Mouse (Mus musculus) lung, adult 2 months (tissue): Measurements from ENCODE around the gene Gm2696.

Source experiments
- CTCF ChIP-seq: fragments of 200-500 bp; IDR thresholded peaks from 2 replicates; pipeline ENCODE4 v1.5.1; 2011; ENCODE audit warnings: mild to moderate bottlenecking, low read length, control low read depth; ENCODE audit not compliant: insufficient read depth
- POLR2A ChIP-seq: fragments of 200-500 bp; IDR thresholded peaks from 2 replicates; pipeline ENCODE4 v1.6.1; 2011; ENCODE audit warnings: low read depth, mild to moderate bottlenecking, control low read depth, low read length, borderline replicate concordance; ENCODE audit errors: extremely low read depth

DNA sequence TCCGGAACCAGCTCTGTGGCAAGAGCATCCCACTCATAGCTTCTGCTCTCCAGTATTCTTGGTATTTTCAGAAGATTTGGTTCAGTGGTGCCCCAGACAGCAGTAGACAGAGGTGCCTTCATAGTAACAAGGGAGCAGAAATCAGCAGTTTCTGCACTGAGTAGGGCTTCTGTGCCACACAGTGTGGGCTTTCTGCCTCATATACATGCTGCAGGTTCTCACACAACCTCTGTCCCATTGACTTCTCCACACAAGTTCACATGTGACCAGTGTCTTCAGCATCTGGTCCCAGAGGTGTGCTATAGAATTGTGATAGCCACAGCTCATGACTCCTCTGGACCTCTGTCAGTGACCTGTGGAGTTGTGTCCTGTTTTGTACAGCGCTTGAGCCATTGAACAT, 25.9 kb upstream of the Gm2696 start:
- TF ChIP-seq CTCF (no peak), POLR2A (no peak)
